Mouse (Mus musculus): ENCODE data around the gene Cep128. TPM values are rescaled to one million over a fixed set of nuclear protein-coding genes. Genes with fewer than 3 reads are reported as not detected.
"Not testable (repeated sequence)": the region's sequence is repeated elsewhere in the genome, so short reads cannot be mapped to it uniquely, and the experiment has no call there.

Cep128 gene
- polyA plus RNA-seq, 1 experiment from 2014 or later = 14.5 TPM

GRCm38 (mm10) chr12:91412461-91413182 lies 28.4 kb upstream of the Cep128 start:
- Histone ChIP-seq H3K27me3 (replicated peaks; ENCODE audit: control insufficient read depth, insufficient read depth, low read length) (no peaks in the 10 kb centered on the region), H3K36me3 (ENCODE audit: control insufficient read depth, insufficient read depth, low read length) (no peaks in the 10 kb centered on the region), H3K4me1 (replicated peaks; ENCODE audit: control insufficient read depth, insufficient read depth, low read length) (no peaks in the 10 kb centered on the region), H3K4me2 (no peak overlapping the region), H3K4me3 (ENCODE audit: low read depth, low read length) (no peak overlapping the region), H3K27ac (ENCODE audit: low read depth, low read length) (no peak overlapping the region), H3K9me3 (ENCODE audit: control insufficient read depth, low read length) (no peaks in the 10 kb centered on the region), H3K9ac (ENCODE audit: low read depth, low read length) (no peak overlapping the region)
- WGBS = 64% methylated on average over 7 of the region's 7 CpGs
- no peak for DNase-seq (ENCODE audit: low spot score)
- no peak for ATAC-seq (replicated peaks; ENCODE audit: low FRiP score)

GRCm38 (mm10) chr12:91410306-91410705 lies 26.1 kb upstream of the Cep128 start:
- H3K27ac ChIP-seq (ENCODE audit: low read depth, low read length) = no peak overlapping the region
- H3K36me3 ChIP-seq (ENCODE audit: control insufficient read depth, insufficient read depth, low read length) = no peaks in the 10 kb centered on the region
- H3K4me2 ChIP-seq = no peak overlapping the region
- no peak for DNase-seq (ENCODE audit: low spot score)
- H3K4me1 ChIP-seq (replicated peaks; ENCODE audit: control insufficient read depth, insufficient read depth, low read length) = no peaks in the 10 kb centered on the region
- WGBS = 75% methylated on average over 4 of the region's 4 CpGs
- ATAC-seq (replicated peaks; ENCODE audit: low FRiP score) = no peak
- no peaks in the 10 kb centered on the region for H3K9me3 ChIP-seq (ENCODE audit: control insufficient read depth, low read length)
- H3K27me3 ChIP-seq (replicated peaks; ENCODE audit: control insufficient read depth, insufficient read depth, low read length) = no peaks in the 10 kb centered on the region
- H3K9ac ChIP-seq (ENCODE audit: low read depth, low read length) = no peak overlapping the region
- no peak overlapping the region for H3K4me3 ChIP-seq (ENCODE audit: low read depth, low read length)

- ATAC-seq (replicated peaks; ENCODE audit: low FRiP score) = no peak
- Histone ChIP-seq H3K36me3 (ENCODE audit: control insufficient read depth, insufficient read depth, low read length) (no peaks in the 10 kb centered on the region), H3K4me3 (ENCODE audit: low read depth, low read length) (peak overlapping the region; percentile 40), H3K4me1 (replicated peaks; ENCODE audit: control insufficient read depth, insufficient read depth, low read length) (no peaks in the 10 kb centered on the region), H3K4me2 (peak overlapping the region; percentile 77), H3K9me3 (ENCODE audit: control insufficient read depth, low read length) (no peaks in the 10 kb centered on the region), H3K9ac (ENCODE audit: low read depth, low read length) (no peak overlapping the region), H3K27me3 (replicated peaks; ENCODE audit: control insufficient read depth, insufficient read depth, low read length) (peaks cover 23% of the 10 kb centered on the region), H3K27ac (ENCODE audit: low read depth, low read length) (no peak overlapping the region)
- WGBS = 6% methylated on average over 12 of the region's 12 CpGs
- DNase-seq (ENCODE audit: low spot score) = no peak
Observed at GRCm38 (mm10) chr12:91401049-91401352, 16.8 kb upstream of the Cep128 start.

GRCm38 (mm10) chr12:91400232-91401048 lies 16.2 kb upstream of the Cep128 start:
- ATAC-seq (replicated peaks; ENCODE audit: low FRiP score) = peak; percentile 75

GRCm38 (mm10) chr12:91383516-91384264 lies 519 bp downstream of the Cep128 start:
- ATAC-seq (replicated peaks; ENCODE audit: low FRiP score) (peak; percentile 67), DNase-seq (ENCODE audit: low spot score) (no peak)
- Histone ChIP-seq H3K4me2 (peak overlapping the region; percentile 83), H3K4me1 (replicated peaks; ENCODE audit: control insufficient read depth, insufficient read depth, low read length) (peaks cover 3% of the 10 kb centered on the region; the same call in 1 of the 2 replicates), H3K9ac (ENCODE audit: low read depth, low read length) (peak overlapping the region; percentile 85), H3K36me3 (ENCODE audit: control insufficient read depth, insufficient read depth, low read length) (peaks cover 2% of the 10 kb centered on the region; the same call in 1 of the 2 replicates), H3K27ac (ENCODE audit: low read depth, low read length) (peak overlapping the region; percentile 62), H3K4me3 (ENCODE audit: low read depth, low read length) (peak overlapping the region; percentile 83), H3K27me3 (replicated peaks; ENCODE audit: control insufficient read depth, insufficient read depth, low read length) (no peaks in the 10 kb centered on the region), H3K9me3 (ENCODE audit: control insufficient read depth, low read length) (no peaks in the 10 kb centered on the region)
- 5% methylated on average over 22 of the region's 22 CpGs for WGBS

More at GRCm38 (mm10) chr12:91400232-91401048, 16.2 kb upstream of the Cep128 start:
- no peaks in the 10 kb centered on the region for H3K9me3 ChIP-seq (ENCODE audit: control insufficient read depth, low read length)
- H3K4me2 ChIP-seq = peak overlapping the region; percentile 77
- WGBS = 2% methylated on average over 36 of the region's 38 CpGs
- peak; percentile 67 for DNase-seq (ENCODE audit: low spot score)
- H3K9ac ChIP-seq (ENCODE audit: low read depth, low read length) = no peak overlapping the region
- peak overlapping the region; percentile 40 for H3K4me3 ChIP-seq (ENCODE audit: low read depth, low read length)
- H3K4me1 ChIP-seq (replicated peaks; ENCODE audit: control insufficient read depth, insufficient read depth, low read length) = no peaks in the 10 kb centered on the region
- H3K36me3 ChIP-seq (ENCODE audit: control insufficient read depth, insufficient read depth, low read length) = no peaks in the 10 kb centered on the region
- no peak overlapping the region for H3K27ac ChIP-seq (ENCODE audit: low read depth, low read length)
- H3K27me3 ChIP-seq (replicated peaks; ENCODE audit: control insufficient read depth, insufficient read depth, low read length) = peaks cover 23% of the 10 kb centered on the region

GRCm38 (mm10) chr12:91369173-91369572 lies 15.0 kb downstream of the Cep128 start:
- Histone ChIP-seq H3K27ac (ENCODE audit: low read depth, low read length) (no peak overlapping the region), H3K4me2 (no peak overlapping the region), H3K36me3 (ENCODE audit: control insufficient read depth, insufficient read depth, low read length) (no peaks in the 10 kb centered on the region; the same call in 1 of the 2 replicates), H3K9me3 (ENCODE audit: control insufficient read depth, low read length) (no peaks in the 10 kb centered on the region), H3K9ac (ENCODE audit: low read depth, low read length) (no peak overlapping the region), H3K4me3 (ENCODE audit: low read depth, low read length) (no peak overlapping the region), H3K4me1 (replicated peaks; ENCODE audit: control insufficient read depth, insufficient read depth, low read length) (no peaks in the 10 kb centered on the region), H3K27me3 (replicated peaks; ENCODE audit: control insufficient read depth, insufficient read depth, low read length) (no peaks in the 10 kb centered on the region)
- ATAC-seq (replicated peaks; ENCODE audit: low FRiP score) (no peak), DNase-seq (ENCODE audit: low spot score) (no peak)
- WGBS = 77% methylated on average over 3 of the region's 3 CpGs

- ATAC-seq (replicated peaks; ENCODE audit: low FRiP score) (peak; percentile 94), DNase-seq (ENCODE audit: low spot score) (no peak)
- H3K4me1 ChIP-seq (replicated peaks; ENCODE audit: control insufficient read depth, insufficient read depth, low read length) = no peaks in the 10 kb centered on the region; the same call in 1 of the 2 replicates
- H3K36me3 ChIP-seq (ENCODE audit: control insufficient read depth, insufficient read depth, low read length) = no peaks in the 10 kb centered on the region; the same call in 1 of the 2 replicates
- H3K9ac ChIP-seq (ENCODE audit: low read depth, low read length) = peak overlapping the region; percentile 13; the same call in 1 of the 2 replicates
- 59% methylated on average over 8 of the region's 8 CpGs for WGBS
- no peaks in the 10 kb centered on the region for H3K9me3 ChIP-seq (ENCODE audit: control insufficient read depth, low read length)
- peak overlapping the region; percentile 36 for H3K4me2 ChIP-seq
- no peaks in the 10 kb centered on the region for H3K27me3 ChIP-seq (replicated peaks; ENCODE audit: control insufficient read depth, insufficient read depth, low read length)
- no peak overlapping the region for H3K4me3 ChIP-seq (ENCODE audit: low read depth, low read length)
- peak overlapping the region; percentile 62; the same call in 1 of the 2 replicates for H3K27ac ChIP-seq (ENCODE audit: low read depth, low read length)
Observed at GRCm38 (mm10) chr12:91353783-91354182, 30.4 kb downstream of the Cep128 start.

GRCm38 (mm10) chr12:91338656-91339055 lies 45.6 kb downstream of the Cep128 start:
- H3K4me1 ChIP-seq (replicated peaks; ENCODE audit: control insufficient read depth, insufficient read depth, low read length); DNase-seq (ENCODE audit: low spot score); H3K27me3 ChIP-seq (replicated peaks; ENCODE audit: control insufficient read depth, insufficient read depth, low read length); H3K4me2 ChIP-seq; H3K36me3 ChIP-seq (ENCODE audit: control insufficient read depth, insufficient read depth, low read length); H3K27ac ChIP-seq (ENCODE audit: low read depth, low read length); H3K4me3 ChIP-seq (ENCODE audit: low read depth, low read length); ATAC-seq (replicated peaks; ENCODE audit: low FRiP score); H3K9me3 ChIP-seq (ENCODE audit: control insufficient read depth, low read length); H3K9ac ChIP-seq (ENCODE audit: low read depth, low read length): not testable (repeated sequence)
- 94% methylated on average over 13 of the region's 13 CpGs for WGBS

Measured in liver, embryonic 11.5 days (tissue).